Mouse (Mus musculus) kidney, adult 11 months (tissue): ENCODE results near the gene Kcnd3.

ENCODE experiments used
- DNase-seq: peaks from one replicate; pipeline ENCODE4 v3.0.0; 2022

Kcnd3 gene

GRCm38 (mm10) chr3:105704031-105705008 is 252.2 kb downstream of the Kcnd3 start, which contains the start of gene Inka2:
Inka2 (plus strand) TSS chr3:105704599.
- peak; percentile 67 for DNase-seq

GRCm38 (mm10) chr3:105705061-105705549 is 253.0 kb downstream of the Kcnd3 start:
- peak; percentile 23 for DNase-seq

- DNase-seq, result no peak
Observed at GRCm38 (mm10) chr3:105705561-105705960, 253.4 kb downstream of the Kcnd3 start.

- DNase-seq, result no peak
Observed at GRCm38 (mm10) chr3:105706366-105707020, 254.4 kb downstream of the Kcnd3 start.

GRCm38 (mm10) chr3:105707590-105707989 is 255.5 kb downstream of the Kcnd3 start:
- no peak for DNase-seq

- no peak for DNase-seq
Observed at GRCm38 (mm10) chr3:105710246-105710645, 258.1 kb downstream of the Kcnd3 start.

GRCm38 (mm10) chr3:105711741-105712140 is 259.6 kb downstream of the Kcnd3 start:
- no peak for DNase-seq

- no peak for DNase-seq
Observed at GRCm38 (mm10) chr3:105712827-105713226, 260.7 kb downstream of the Kcnd3 start.

GRCm38 (mm10) chr3:105714091-105714819 is 262.1 kb downstream of the Kcnd3 start:
- DNase-seq, result no peak

- no peak for DNase-seq
Observed at GRCm38 (mm10) chr3:105714820-105715167, 262.7 kb downstream of the Kcnd3 start.

GRCm38 (mm10) chr3:105716353-105717000 is 264.3 kb downstream of the Kcnd3 start:
- no peak for DNase-seq

GRCm38 (mm10) chr3:105717856-105718555 is 265.9 kb downstream of the Kcnd3 start:
- DNase-seq, result no peak

- no peak for DNase-seq
Observed at GRCm38 (mm10) chr3:105718746-105719145, 266.6 kb downstream of the Kcnd3 start.

- DNase-seq, result no peak
Observed at GRCm38 (mm10) chr3:105719979-105720378, 267.8 kb downstream of the Kcnd3 start.

GRCm38 (mm10) chr3:105720514-105720913 is 268.4 kb downstream of the Kcnd3 start:
- DNase-seq, result no peak

GRCm38 (mm10) chr3:105721681-105722201 is 269.6 kb downstream of the Kcnd3 start:
- no peak for DNase-seq

- DNase-seq, result no peak
Observed at GRCm38 (mm10) chr3:105722510-105722909, 270.4 kb downstream of the Kcnd3 start.
